Mouse (Mus musculus) C2C12 (cell line): ENCODE data around the gene Susd4. TPM values are rescaled to one million over a fixed set of nuclear protein-coding genes. Genes with fewer than 3 reads are reported as not detected.

ENCODE experiments used
- H3K27me3 ChIP-seq: one replicate; pipeline ENCODE4 v1.6.1; 2011; ENCODE audit not compliant: control insufficient read depth, insufficient read depth, insufficient read length
- H3K36me3 ChIP-seq: one replicate; pipeline ENCODE4 v1.6.1; 2011; ENCODE audit not compliant: control insufficient read depth, insufficient read depth
- H3K4me3 ChIP-seq: one replicate; pipeline ENCODE4 v1.5.1; 2011; ENCODE audit warnings: mild to moderate bottlenecking, control low read depth; ENCODE audit not compliant: poor library complexity, insufficient read depth, severe bottlenecking
- H3K79me2 ChIP-seq: one replicate; pipeline ENCODE4 v1.6.1; 2011; ENCODE audit not compliant: control insufficient read depth, insufficient read depth
- H3K79me3 ChIP-seq: one replicate; pipeline ENCODE4 v1.6.1; 2011; ENCODE audit warnings: low read depth, control low read depth
- H3ac ChIP-seq: one replicate; pipeline ENCODE3; 2011; ENCODE audit warnings: low read depth; ENCODE audit not compliant: control insufficient read depth, insufficient read length
- CEBPB ChIP-seq: IDR thresholded peaks from one replicate; pipeline ENCODE4 v1.6.1; 2011; ENCODE audit warnings: low read depth, mild to moderate bottlenecking, control low read depth, moderate library complexity
- CTCF ChIP-seq: IDR thresholded peaks from one replicate; pipeline ENCODE4 v1.5.1; 2011; ENCODE audit not compliant: control insufficient read depth, insufficient read depth, insufficient read length
- FOSL1 ChIP-seq: IDR thresholded peaks from one replicate; pipeline ENCODE4 v1.8.0; 2011; ENCODE audit warnings: mild to moderate bottlenecking, low read length; ENCODE audit not compliant: poor library complexity, insufficient read depth, severe bottlenecking
- MAX ChIP-seq: IDR thresholded peaks from one replicate; pipeline ENCODE4 v1.6.1; 2011; ENCODE audit warnings: mild to moderate bottlenecking, control low read depth
- MYOD1 ChIP-seq: IDR thresholded peaks from one replicate; pipeline ENCODE4 v1.6.1; 2011; ENCODE audit warnings: low read depth; ENCODE audit not compliant: control insufficient read depth, insufficient read length
- MYOG ChIP-seq: IDR thresholded peaks from one replicate; pipeline ENCODE4 v1.6.1; 2011; ENCODE audit not compliant: control insufficient read depth, insufficient read length; ENCODE audit errors: extremely low read depth
- USF1 ChIP-seq: IDR thresholded peaks from one replicate; pipeline ENCODE4 v1.6.1; 2011; ENCODE audit warnings: low read depth, mild to moderate bottlenecking, control low read depth, moderate library complexity
- polyA plus RNA-seq: library from polyadenylated mRNA; unstranded; fragments of >200 nt; fragmentation: generic; extraction: Trizol; gene quantifications from one replicate; pipeline ENCODE4 v1.2.1, GENCODE M21; 2012; ENCODE audit warnings: missing spikeins

Gene Susd4
- polyA plus RNA-seq, 1 experiment, result 0.07 TPM

- TF ChIP-seq USF1 (no peak), CEBPB (no peak), MYOG (no peak), MYOD1 (no peak), CTCF (no peak), MAX (no peak), FOSL1 (no peak)
- H3K4me3 ChIP-seq, result no peak overlapping the region
- H3K79me3 ChIP-seq, result no peaks in the 10 kb centered on the region
- H3K79me2 ChIP-seq, result no peaks in the 10 kb centered on the region
- H3K27me3 ChIP-seq, result peaks cover 47% of the 10 kb centered on the region
- no peaks in the 10 kb centered on the region for H3K36me3 ChIP-seq
- no peak overlapping the region for H3ac ChIP-seq
Observed at GRCm38 (mm10) chr1:182822729-182823128, 59.1 kb downstream of the Susd4 start.

GRCm38 (mm10) chr1:182823723-182824421 lies 60.2 kb downstream of the Susd4 start:
- no peaks in the 10 kb centered on the region for H3K36me3 ChIP-seq
- TF ChIP-seq USF1 (no peak), FOSL1 (no peak), MAX (no peak), CTCF (no peak)

GRCm38 (mm10) chr1:182826557-182826956 lies 62.9 kb downstream of the Susd4 start:
- H3K36me3 ChIP-seq, result no peaks in the 10 kb centered on the region
- H3K27me3 ChIP-seq, result peaks cover 38% of the 10 kb centered on the region
- H3K79me3 ChIP-seq, result no peaks in the 10 kb centered on the region
- no peak overlapping the region for H3ac ChIP-seq
- TF ChIP-seq CTCF, result no peak
- TF ChIP-seq FOSL1, result no peak
- no peak for TF ChIP-seq MYOG
- TF ChIP-seq MAX, result no peak
- no peak for TF ChIP-seq USF1
- TF ChIP-seq CEBPB, result no peak
- no peak for TF ChIP-seq MYOD1
- no peaks in the 10 kb centered on the region for H3K79me2 ChIP-seq
- H3K4me3 ChIP-seq, result no peak overlapping the region

More at GRCm38 (mm10) chr1:182823723-182824421, 60.2 kb downstream of the Susd4 start:
- no peaks in the 10 kb centered on the region for H3K79me2 ChIP-seq
- no peak overlapping the region for H3ac ChIP-seq
- no peaks in the 10 kb centered on the region for H3K79me3 ChIP-seq
- H3K27me3 ChIP-seq, result peaks cover 43% of the 10 kb centered on the region
- no peak overlapping the region for H3K4me3 ChIP-seq

- TF ChIP-seq CEBPB, result no peak
- TF ChIP-seq MYOD1, result no peak
- TF ChIP-seq USF1, result no peak
- TF ChIP-seq FOSL1, result no peak
- TF ChIP-seq MAX, result no peak
- no peak for TF ChIP-seq CTCF
- no peak for TF ChIP-seq MYOG
- no peak overlapping the region for H3ac ChIP-seq
Observed at GRCm38 (mm10) chr1:182838061-182838460, 74.4 kb downstream of the Susd4 start.

GRCm38 (mm10) chr1:182839332-182839929 lies 75.8 kb downstream of the Susd4 start:
- no peaks in the 10 kb centered on the region for H3K79me3 ChIP-seq
- no peak overlapping the region for H3ac ChIP-seq
- no peak overlapping the region for H3K4me3 ChIP-seq
- no peaks in the 10 kb centered on the region for H3K36me3 ChIP-seq
- peaks cover 4% of the 10 kb centered on the region for H3K27me3 ChIP-seq
- TF ChIP-seq MYOG (no peak), FOSL1 (no peak), CEBPB (no peak), MAX (no peak), MYOD1 (no peak), CTCF (no peak), USF1 (no peak)
- H3K79me2 ChIP-seq, result no peaks in the 10 kb centered on the region

More at GRCm38 (mm10) chr1:182838061-182838460, 74.4 kb downstream of the Susd4 start:
- Histone ChIP-seq H3K4me3 (no peak overlapping the region), H3K79me3 (no peaks in the 10 kb centered on the region), H3K36me3 (no peaks in the 10 kb centered on the region), H3K79me2 (no peaks in the 10 kb centered on the region), H3K27me3 (no peaks in the 10 kb centered on the region)

- peaks cover 4% of the 10 kb centered on the region for H3K27me3 ChIP-seq
Observed at GRCm38 (mm10) chr1:182840011-182840410, 76.4 kb downstream of the Susd4 start.

More at GRCm38 (mm10) chr1:182840011-182840410, 76.4 kb downstream of the Susd4 start:
- H3ac ChIP-seq, result no peak overlapping the region
- TF ChIP-seq CEBPB, result no peak
- TF ChIP-seq MYOG, result no peak
- TF ChIP-seq MYOD1, result no peak
- no peak for TF ChIP-seq CTCF
- TF ChIP-seq USF1, result no peak
- TF ChIP-seq FOSL1, result no peak
- TF ChIP-seq MAX, result no peak
- H3K79me3 ChIP-seq, result no peaks in the 10 kb centered on the region
- H3K79me2 ChIP-seq, result no peaks in the 10 kb centered on the region
- H3K4me3 ChIP-seq, result no peak overlapping the region
- no peaks in the 10 kb centered on the region for H3K36me3 ChIP-seq
